Mouse (Mus musculus) ES-E14 (cell line): ENCODE results near the gene Stt3b.

Source experiments
- CHD2 ChIP-seq: IDR thresholded peaks from 2 replicates; pipeline ENCODE4 v1.6.1; 2014; ENCODE audit warnings: mild to moderate bottlenecking, low read depth, low read length, inconsistent platforms
- ZC3H11A ChIP-seq: IDR thresholded peaks from 2 replicates; pipeline ENCODE4 v1.6.1; 2012; ENCODE audit warnings: low read depth, mild to moderate bottlenecking, inconsistent platforms, low read length, borderline replicate concordance

GRCm38 (mm10) chr9:115321052-115321451 is 10.8 kb upstream of the Stt3b start:
- TF ChIP-seq CHD2 (no peak), ZC3H11A (no peak)
